ENCODE assay signal across 8 mouse cellular contexts in the genomic region with DNA sequence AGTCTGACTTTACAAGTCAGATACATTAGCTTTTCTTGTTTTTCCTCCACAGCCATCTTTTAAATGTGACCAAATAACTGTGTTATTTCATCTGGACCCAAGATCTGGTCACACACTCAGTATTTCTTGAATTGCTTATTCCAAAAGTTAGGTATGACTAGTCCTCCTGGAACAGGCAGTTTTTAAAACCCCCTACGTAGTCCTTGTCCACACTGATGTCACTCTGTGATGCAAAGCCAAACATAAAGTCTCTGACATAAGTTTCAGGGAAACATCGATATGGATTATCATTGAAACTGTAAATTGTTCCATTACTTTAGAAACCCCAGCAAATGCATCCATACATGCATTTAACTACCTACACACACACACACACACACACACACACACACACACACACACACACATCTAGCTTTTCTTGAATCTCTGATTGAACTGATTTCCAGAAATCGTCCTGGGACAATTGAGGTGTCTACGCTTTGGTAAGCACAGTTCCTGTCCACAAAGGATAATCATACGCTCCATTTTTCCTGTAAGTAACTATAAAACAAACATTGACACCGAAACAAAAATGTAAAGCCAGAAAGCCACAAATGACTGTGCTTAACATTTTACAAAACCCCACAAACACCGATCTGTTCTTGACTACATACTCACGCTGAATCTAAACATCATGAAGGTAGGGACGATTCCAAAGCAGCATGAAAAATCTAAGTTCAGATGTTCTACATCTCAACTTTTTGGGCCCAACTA. TPM values are rescaled to one million over a fixed set of nuclear protein-coding genes. Genes with fewer than 3 reads are reported as not detected.
DNase-seq lines count a peak whose midpoint lies in the region; ATAC-seq and TF ChIP-seq lines count a peak whose summit lies in the region.

No protein-coding gene starts in this region.

- peak overlapping the region; percentile 97 for H3K4me3 ChIP-seq in heart, embryonic 13.5 days
- H3K4me3 ChIP-seq in MEL (ENCODE audit: control insufficient read depth in 1 of 2, insufficient read depth in 1 of 2, low read depth in 2 of 2, low read length in 2 of 2) = peak overlapping the region; percentile 78 to 98
- H3K4me3 ChIP-seq in heart, embryonic 16.5 days (ENCODE audit: low read length) = peak overlapping the region; percentile 83
- peak overlapping the region; percentile 89 for H3K4me3 ChIP-seq in midbrain, embryonic 11.5 days (ENCODE audit: low read depth, low read length)

- H3K36me3 ChIP-seq in heart, embryonic 13.5 days = no peaks in the 10 kb centered on the region
- peaks cover 0 to 20% of the 10 kb centered on the region in 2 experiments; a peak in 2 of 4 replicates for H3K36me3 ChIP-seq in MEL (ENCODE audit: control insufficient read depth in 1 of 2, insufficient read depth in 2 of 2, low read length in 2 of 2)
- H3K36me3 ChIP-seq in heart, embryonic 16.5 days (ENCODE audit: control insufficient read depth, insufficient read depth) = no peaks in the 10 kb centered on the region
- no peaks in the 10 kb centered on the region for H3K36me3 ChIP-seq in midbrain, embryonic 11.5 days (ENCODE audit: control insufficient read depth, insufficient read depth, low read length)

- no peak for DNase-seq in heart, postnatal 25 days (ENCODE audit: low spot score)
- DNase-seq in MEL (ENCODE audit: low read depth, low spot score) = peak; percentile 45
- peak; percentile 89 for DNase-seq in midbrain, embryonic 11.5 days (ENCODE audit: low spot score, missing footprints)
- DNase-seq in right cerebral cortex, postnatal 4 days = no peak
- no peak for DNase-seq in right cerebral cortex, postnatal 25 days
- DNase-seq in left cerebral cortex, postnatal 4 days = no peak

- no peak for ATAC-seq in heart, embryonic 13.5 days (ENCODE audit: extremely low read depth, insufficient number of reproducible peaks, low FRiP score, low TSS enrichment)
- no peak for ATAC-seq in heart, embryonic 16.5 days (replicated peaks; ENCODE audit: extremely low read depth, insufficient read depth, low FRiP score)
- no peak for ATAC-seq in midbrain, embryonic 11.5 days (ENCODE audit: low FRiP score)

- no peaks in the 10 kb centered on the region for H3K9me3 ChIP-seq in heart, embryonic 13.5 days
- H3K9me3 ChIP-seq in MEL (replicated peaks; ENCODE audit: insufficient read depth, low read length) = no peaks in the 10 kb centered on the region
- H3K9me3 ChIP-seq in heart, embryonic 16.5 days (replicated peaks; ENCODE audit: control insufficient read depth, low read length) = no peaks in the 10 kb centered on the region
- no peaks in the 10 kb centered on the region for H3K9me3 ChIP-seq in midbrain, embryonic 11.5 days (ENCODE audit: control insufficient read depth, low read length)

- H3K79me2 ChIP-seq in MEL (ENCODE audit: control insufficient read depth, insufficient read depth, low read length, poor library complexity) = peaks cover 29% of the 10 kb centered on the region

- H3K27me3 ChIP-seq in heart, embryonic 13.5 days (replicated peaks) = no peaks in the 10 kb centered on the region
- H3K27me3 ChIP-seq in MEL (ENCODE audit: control insufficient read depth in 1 of 2, insufficient read depth in 2 of 2, low read length in 2 of 2) = no peaks in the 10 kb centered on the region; a peak in 1 of 4 replicates
- H3K27me3 ChIP-seq in heart, embryonic 16.5 days (ENCODE audit: control insufficient read depth, insufficient read depth, low read length) = no peaks in the 10 kb centered on the region
- H3K27me3 ChIP-seq in midbrain, embryonic 11.5 days (ENCODE audit: control insufficient read depth, insufficient read depth, low read length) = no peaks in the 10 kb centered on the region

- no peak for TF ChIP-seq POLR2A in MEL (IDR thresholded peaks at IDR 0.05; ENCODE audit: control insufficient read depth in 1 of 2, insufficient read depth in 1 of 2, low read depth in 1 of 2, low read length in 2 of 2, poor library complexity in 1 of 2)

- no peak for TF ChIP-seq CTCF in MEL (IDR thresholded peaks at IDR 0.05 in 2 of 3, conservative IDR thresholded peaks at IDR 0.05 in 1 of 3; ENCODE audit: control insufficient read depth in 1 of 3, insufficient read depth in 1 of 3, low read depth in 2 of 3, low read length in 3 of 3, poor library complexity in 1 of 3, severe bottlenecking in 1 of 3)

- 0 out of 2 replicates have a peak overlapping the region, but pooled peaks have one; percentile 89 for H3K27ac ChIP-seq in heart, embryonic 13.5 days (replicated peaks)
- H3K27ac ChIP-seq in MEL (ENCODE audit: control insufficient read depth, low read depth, low read length) = peak overlapping the region; percentile 0; the same call in 1 of the 2 replicates
- peak overlapping the region; percentile 88; the same call in 1 of the 2 replicates for H3K27ac ChIP-seq in heart, embryonic 16.5 days (ENCODE audit: low read length)
- H3K27ac ChIP-seq in midbrain, embryonic 11.5 days (ENCODE audit: low read depth, low read length) = no peak overlapping the region

- H3K4me2 ChIP-seq in heart, embryonic 13.5 days = peak overlapping the region; percentile 77
- peak overlapping the region; percentile 71 for H3K4me2 ChIP-seq in heart, embryonic 16.5 days (ENCODE audit: low read depth, low read length)
- peak overlapping the region; percentile 63 for H3K4me2 ChIP-seq in midbrain, embryonic 11.5 days

- H3K9ac ChIP-seq in heart, embryonic 13.5 days = peak overlapping the region; percentile 94
- H3K9ac ChIP-seq in MEL (ENCODE audit: control insufficient read depth, low read depth, low read length, poor library complexity, severe bottlenecking) = peak overlapping the region; percentile 98
- H3K9ac ChIP-seq in heart, embryonic 16.5 days (ENCODE audit: low read length) = peak overlapping the region; percentile 95
- peak overlapping the region; percentile 96 for H3K9ac ChIP-seq in midbrain, embryonic 11.5 days (ENCODE audit: low read length)

- 17% methylated on average over 9 of the region's 9 CpGs for WGBS in heart, embryonic 13.5 days
- WGBS in heart, embryonic 16.5 days = 14% methylated on average over 9 of the region's 9 CpGs
- 18% methylated on average over 9 of the region's 9 CpGs for WGBS in midbrain, embryonic 11.5 days

- TF ChIP-seq EP300 in MEL (IDR thresholded peaks at IDR 0.05; ENCODE audit: low read depth in 1 of 2, low read length in 2 of 2) = no peak

- TF ChIP-seq RAD21 in MEL (IDR thresholded peaks at IDR 0.05; ENCODE audit: low read depth, low read length) = no peak

- intact Hi-C loops in heart, postnatal 25 days (cut with DNase I) = loop anchor here (5.0 to 10.0 kb wide), 2 partner anchors 76 to 311 kb away; partner anchors contain the start of genes Tmem177 and Tmem185b
- intact Hi-C loops in left cerebral cortex, postnatal 4 days (cut with DNase I) = no loop called here

- peaks cover 15% of the 10 kb centered on the region for H3K4me1 ChIP-seq in heart, embryonic 13.5 days
- peaks cover 3 to 17% of the 10 kb centered on the region in 2 experiments for H3K4me1 ChIP-seq in MEL (ENCODE audit: control insufficient read depth in 1 of 2, insufficient read depth in 2 of 2, low read length in 2 of 2)
- peaks cover 7% of the 10 kb centered on the region; the same call in 1 of the 2 replicates for H3K4me1 ChIP-seq in heart, embryonic 16.5 days (ENCODE audit: control insufficient read depth, insufficient read depth, low read length)
- peaks cover 11% of the 10 kb centered on the region for H3K4me1 ChIP-seq in midbrain, embryonic 11.5 days (ENCODE audit: control insufficient read depth, insufficient read depth, low read length)

TF ChIP-seq in MEL, 35 proteins besides CTCF, POLR2A, EP300 and RAD21:
- TF ChIP-seq MXI1 (IDR thresholded peaks at IDR 0.05; ENCODE audit: low read depth, low read length) = no peak; the same call in 1 of the 2 replicates
- no peak for TF ChIP-seq RCOR1 (IDR thresholded peaks at IDR 0.05; ENCODE audit: low read depth, low read length)
- TF ChIP-seq CHD2 (IDR thresholded peaks at IDR 0.05; ENCODE audit: low read length) = no peak
- TF ChIP-seq ZKSCAN1 (IDR thresholded peaks at IDR 0.05; ENCODE audit: low read depth, low read length) = no peak
- TF ChIP-seq TBP (IDR thresholded peaks at IDR 0.05; ENCODE audit: low read depth, low read length) = no peak

RNA-seq across cellular contexts. Expression of gene Ptpn4, which starts 1.5 kb away (rescaled TPM):
- polyA plus RNA-seq in heart, embryonic 13.5 days (2015; fragmentation: Nextera tagmentation; extraction: Ambion mirVana) = 2.8 and 3.7 TPM in 2 replicates
- 10 to 100 TPM; 26.1 to 27.9 TPM for total RNA-seq in heart, postnatal 25 days (2021)
- 8.7 and 9.5 TPM in 2 replicates for total RNA-seq in MEL (2012; rRNA removed)
- polyA plus RNA-seq in MEL (2012; ENCODE audit: insufficient read depth in 1 of 2, insufficient read length in 2 of 2, low read depth in 1 of 2, low replicate concordance in 2 of 2, missing spikeins in 1 of 2) = 100 to 1,000 TPM in 1 of 2 experiments, 1 to 10 TPM in 1; 6.2 to 527 TPM
- 4.8 and 5.0 TPM in 2 replicates for polyA plus RNA-seq in heart, embryonic 16.5 days (2015; fragmentation: Nextera tagmentation; extraction: Ambion mirVana)
- polyA plus RNA-seq in midbrain, embryonic 11.5 days (2014; fragmentation: Nextera tagmentation; extraction: Ambion mirVana) = 12.9 and 17.7 TPM in 2 replicates
- total RNA-seq in left cerebral cortex, postnatal 4 days (2021) = 10 to 100 TPM; 37.2 to 39.0 TPM

Comparison
In these comparisons a context has a peak if more than half of its experiments do, and no peak if none do; other contexts are left out.
1. DNase-seq: peak in MEL (single experiment) and midbrain, embryonic 11.5 days (single experiment); none in heart, postnatal 25 days (single experiment), right cerebral cortex, postnatal 4 days (single experiment), right cerebral cortex, postnatal 25 days (single experiment) and left cerebral cortex, postnatal 4 days (single experiment).
2. Peak in every context shown above with its lines, with median percentiles within 50 percentile points of each other: H3K4me2 ChIP-seq, H3K4me3 ChIP-seq and H3K9ac ChIP-seq.